15 mouse cellular contexts compared by ENCODE assay signal in the genomic region with DNA sequence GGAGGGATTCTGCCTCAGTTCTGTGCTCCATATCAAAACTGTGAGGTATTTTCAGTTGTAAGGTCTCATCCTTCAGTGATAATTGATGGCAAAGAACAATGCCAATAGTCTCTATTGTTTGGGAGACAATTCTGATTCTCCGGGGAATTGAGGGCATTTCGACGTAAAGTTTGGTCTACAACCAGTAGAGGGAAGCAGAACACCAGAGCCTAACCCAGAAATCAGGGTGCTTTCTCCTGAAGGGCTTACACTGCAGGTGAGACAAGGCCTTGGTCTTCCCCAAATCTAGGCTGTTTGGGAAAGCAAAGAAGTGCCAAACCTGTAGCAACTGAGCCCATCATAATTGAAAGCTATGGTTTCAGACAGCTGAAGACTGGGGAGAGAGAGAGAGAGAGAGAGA.
DNase-seq lines count a peak whose midpoint lies in the region; ATAC-seq and TF ChIP-seq lines count a peak whose summit lies in the region.
"Had no signal": no experiment of that assay in that cellular context is flagged by ENCODE, and none has a peak within 500 bp of the region (broad histone marks: within the 10 kb centered on the region; RNA-seq: fewer than 3 reads in every experiment).

No protein-coding gene starts in this region.

- WGBS in hindbrain, postnatal 0 days: 56% methylated on average over 3 of the region's 3 CpGs
- WGBS in hindbrain, embryonic 14.5 days: 62% methylated on average over 3 of the region's 3 CpGs
- WGBS in midbrain, embryonic 14.5 days: 67% methylated on average over 3 of the region's 3 CpGs
- WGBS in midbrain, embryonic 10.5 days: 66% methylated on average over 3 of the region's 3 CpGs
- 73% methylated on average over 3 of the region's 3 CpGs for WGBS in limb, embryonic 10.5 days

- H3K9me3 ChIP-seq in hindbrain, postnatal 0 days (ENCODE audit: low read length): no peaks in the 10 kb centered on the region
- no peaks in the 10 kb centered on the region for H3K9me3 ChIP-seq in hindbrain, embryonic 14.5 days (ENCODE audit: control insufficient read depth, low read length)
- no peaks in the 10 kb centered on the region for H3K9me3 ChIP-seq in midbrain, embryonic 14.5 days (ENCODE audit: control insufficient read depth, low read length)
- no peaks in the 10 kb centered on the region for H3K9me3 ChIP-seq in midbrain, embryonic 10.5 days (replicated peaks)
- no peaks in the 10 kb centered on the region for H3K9me3 ChIP-seq in limb, embryonic 10.5 days (replicated peaks)
- H3K9me3 ChIP-seq: forebrain, embryonic 15.5 days; heart, embryonic 12.5 days; midbrain, embryonic 15.5 days had no signal

- ATAC-seq in hindbrain, postnatal 0 days: no peak
- ATAC-seq in hindbrain, embryonic 14.5 days (ENCODE audit: low FRiP score): no peak
- ATAC-seq in midbrain, embryonic 14.5 days (ENCODE audit: low FRiP score, low TSS enrichment): no peak
- ATAC-seq: forebrain, embryonic 15.5 days; midbrain, embryonic 15.5 days had no signal

- no peaks in the 10 kb centered on the region for H3K27me3 ChIP-seq in hindbrain, postnatal 0 days (ENCODE audit: insufficient read depth, low read length)
- H3K27me3 ChIP-seq in hindbrain, embryonic 14.5 days (ENCODE audit: control insufficient read depth, insufficient read depth, low read length): no peaks in the 10 kb centered on the region
- no peaks in the 10 kb centered on the region for H3K27me3 ChIP-seq in midbrain, embryonic 14.5 days (ENCODE audit: control insufficient read depth, insufficient read depth, low read length)
- no peaks in the 10 kb centered on the region for H3K27me3 ChIP-seq in midbrain, embryonic 10.5 days (ENCODE audit: low read depth, poor library complexity, severe bottlenecking)
- H3K27me3 ChIP-seq in limb, embryonic 10.5 days (ENCODE audit: low read depth, poor library complexity, severe bottlenecking): no peaks in the 10 kb centered on the region
- H3K27me3 ChIP-seq: forebrain, embryonic 15.5 days; heart, embryonic 12.5 days; midbrain, embryonic 15.5 days had no signal

- no peak overlapping the region for H3K9ac ChIP-seq in hindbrain, postnatal 0 days (replicated peaks; ENCODE audit: low read length)
- no peak overlapping the region for H3K9ac ChIP-seq in hindbrain, embryonic 14.5 days
- no peak overlapping the region for H3K9ac ChIP-seq in midbrain, embryonic 14.5 days (replicated peaks; ENCODE audit: low read length)
- H3K9ac ChIP-seq: forebrain, embryonic 15.5 days; heart, embryonic 12.5 days; midbrain, embryonic 15.5 days had no signal

- no peaks in the 10 kb centered on the region for H3K36me3 ChIP-seq in hindbrain, postnatal 0 days (ENCODE audit: insufficient read depth, low read length)
- no peaks in the 10 kb centered on the region for H3K36me3 ChIP-seq in hindbrain, embryonic 14.5 days (replicated peaks; ENCODE audit: control insufficient read depth, insufficient read depth)
- H3K36me3 ChIP-seq in midbrain, embryonic 14.5 days (ENCODE audit: control insufficient read depth, insufficient read depth, low read length): no peaks in the 10 kb centered on the region
- no peaks in the 10 kb centered on the region for H3K36me3 ChIP-seq in midbrain, embryonic 10.5 days
- no peaks in the 10 kb centered on the region for H3K36me3 ChIP-seq in limb, embryonic 10.5 days
- H3K36me3 ChIP-seq: forebrain, embryonic 15.5 days; heart, embryonic 12.5 days; midbrain, embryonic 15.5 days had no signal

- H3K4me2 ChIP-seq in hindbrain, postnatal 0 days (ENCODE audit: low read depth, low read length): no peak overlapping the region
- no peak overlapping the region for H3K4me2 ChIP-seq in hindbrain, embryonic 14.5 days (replicated peaks)
- no peak overlapping the region for H3K4me2 ChIP-seq in midbrain, embryonic 14.5 days (ENCODE audit: low read length)
- H3K4me2 ChIP-seq: forebrain, embryonic 15.5 days; heart, embryonic 12.5 days; midbrain, embryonic 15.5 days had no signal

- no peak overlapping the region for H3K27ac ChIP-seq in hindbrain, postnatal 0 days
- H3K27ac ChIP-seq in hindbrain, embryonic 14.5 days: no peak overlapping the region
- no peak overlapping the region for H3K27ac ChIP-seq in midbrain, embryonic 14.5 days (replicated peaks; ENCODE audit: low read depth, low read length)
- no peak overlapping the region for H3K27ac ChIP-seq in midbrain, embryonic 10.5 days (replicated peaks)
- H3K27ac ChIP-seq in cortical plate, adult 2 months (ENCODE audit: insufficient read depth, low read length): no peak overlapping the region
- H3K27ac ChIP-seq in limb, embryonic 10.5 days: no peak overlapping the region
- H3K27ac ChIP-seq: forebrain, embryonic 15.5 days; midbrain, embryonic 15.5 days had no signal

- H3K4me3 ChIP-seq in hindbrain, postnatal 0 days (ENCODE audit: low read length): no peak overlapping the region
- H3K4me3 ChIP-seq in hindbrain, embryonic 14.5 days (replicated peaks; ENCODE audit: low read length): no peak overlapping the region
- no peak overlapping the region for H3K4me3 ChIP-seq in midbrain, embryonic 14.5 days (replicated peaks; ENCODE audit: low read depth, low read length)
- no peak overlapping the region for H3K4me3 ChIP-seq in midbrain, embryonic 10.5 days
- no peak overlapping the region for H3K4me3 ChIP-seq in cortical plate, adult 2 months (ENCODE audit: insufficient read depth, low read length)
- no peak overlapping the region for H3K4me3 ChIP-seq in limb, embryonic 10.5 days
- H3K4me3 ChIP-seq: forebrain, embryonic 15.5 days; heart, embryonic 12.5 days; midbrain, embryonic 15.5 days had no signal

- peak; percentile 20 for DNase-seq in hindbrain, postnatal 0 days (ENCODE audit: low spot score)
- DNase-seq in hindbrain, embryonic 14.5 days (ENCODE audit: low spot score): no peak
- DNase-seq in midbrain, embryonic 14.5 days: peak; percentile 15
- no peak for DNase-seq in midbrain, embryonic 10.5 days (ENCODE audit: low spot score)
- peak; percentile 56 for DNase-seq in ES-CJ7 (ENCODE audit: low read depth, low spot score)
- no peak for DNase-seq in cerebellum, adult 11 months
- no peak for DNase-seq in limb, embryonic 10.5 days (ENCODE audit: low spot score)
- DNase-seq: cerebellum, postnatal 10 days; heart, postnatal 4 days; lung, adult 2 months; lung, postnatal 4 days had no signal

- no peak for TF ChIP-seq POLR2A in cortical plate, adult 2 months (IDR thresholded peaks at IDR 0.05; ENCODE audit: extremely low read depth, insufficient read depth, low read length)

- H3K4me1 ChIP-seq in hindbrain, postnatal 0 days (ENCODE audit: insufficient read depth, low read length): no peaks in the 10 kb centered on the region
- no peaks in the 10 kb centered on the region for H3K4me1 ChIP-seq in hindbrain, embryonic 14.5 days (replicated peaks; ENCODE audit: control insufficient read depth, insufficient read depth, low read length)
- no peaks in the 10 kb centered on the region for H3K4me1 ChIP-seq in midbrain, embryonic 14.5 days (ENCODE audit: control insufficient read depth, insufficient read depth, low read length)
- no peaks in the 10 kb centered on the region for H3K4me1 ChIP-seq in midbrain, embryonic 10.5 days
- H3K4me1 ChIP-seq in cortical plate, adult 2 months (ENCODE audit: control insufficient read depth, insufficient read depth, low read length): no peaks in the 10 kb centered on the region
- H3K4me1 ChIP-seq in limb, embryonic 10.5 days: no peaks in the 10 kb centered on the region
- H3K4me1 ChIP-seq: forebrain, embryonic 15.5 days; heart, embryonic 12.5 days; midbrain, embryonic 15.5 days had no signal

- peak; percentile 39 for TF ChIP-seq CTCF in hindbrain, postnatal 0 days (IDR thresholded peaks at IDR 0.05; ENCODE audit: low read depth)
- peak; percentile 54; the same call in 1 of the 2 replicates for TF ChIP-seq CTCF in cortical plate, adult 2 months (IDR thresholded peaks at IDR 0.05; ENCODE audit: extremely low read depth, insufficient read depth, low read length)

Comparison
In these comparisons a context has a peak if more than half of its experiments do, and no peak if none do; other contexts are left out.
1. DNase-seq: peak in hindbrain, postnatal 0 days (single experiment), midbrain, embryonic 14.5 days (single experiment) and ES-CJ7 (single experiment); none in hindbrain, embryonic 14.5 days (single experiment), midbrain, embryonic 10.5 days (single experiment), cerebellum, adult 11 months (single experiment) and limb, embryonic 10.5 days (single experiment).